Mouse (Mus musculus) megakaryocyte, embryonic 14.5 days (primary cell): Measurements from ENCODE around the gene Dst.

ENCODE experiments used
- FLI1 ChIP-seq: IDR thresholded peaks from 2 replicates; pipeline ENCODE4 v1.6.1; 2012; ENCODE audit warnings: low read length, inconsistent platforms, mixed read lengths
- GATA1 ChIP-seq: IDR thresholded peaks from 3 replicates; pipeline ENCODE4 v1.6.1; 2012; ENCODE audit warnings: mixed read lengths, low read length, inconsistent platforms, borderline replicate concordance

GRCm38 (mm10) chr1:34043327-34043726 is 135.3 kb downstream of the Dst start:
- TF ChIP-seq GATA1 (no peak), FLI1 (no peak)
